Mouse (Mus musculus) left cerebral cortex, adult 2 months (tissue): ENCODE measurements at regions not wholly inside any gene's neighbourhood (a gene's known extent, or its start where the extent isn't known, plus 50 kb on each side); places are given as distances from the start of the nearest gene placed in this dataset.

Experiments used
- DNase-seq, 2 experiments: peaks; one replicate each; pipeline ENCODE4 v3.0.0; 2021 to 2022; ENCODE audit warnings: low spot score in 2 of 2, mixed read lengths in 1 of 2; ENCODE audit errors: extremely low spot score in 1 of 2
- H3K27ac ChIP-seq: fragments of 200-600 bp; 2 replicates; pipeline ENCODE4 v1.8.1; 2022
- H3K4me3 ChIP-seq: fragments of 200-600 bp; 2 replicates; pipeline ENCODE4 v1.8.1; 2022
- CTCF ChIP-seq: fragments of 200-600 bp; IDR thresholded peaks from 2 replicates; pipeline ENCODE4 v1.8.1; 2022; ENCODE audit warnings: antibody characterized with exemption, mild to moderate bottlenecking, moderate library complexity
- intact Hi-C: fragments of 180-260 bp; cut with DNase I; formaldehyde crosslinking; loops from one replicate; pipeline ENCODE4 v1.15.1; 2025
- microRNA-seq, 2 experiments: library from miRNA; unstranded; fragments of <30 nt; microRNA quantifications; one replicate each; pipeline ENCODE4 v1.2.0; 2021

- DNase-seq = no peak
- intact Hi-C loops = no loop called here
- Histone ChIP-seq H3K27ac (no peak overlapping the region), H3K4me3 (no peak overlapping the region)
- TF ChIP-seq CTCF = no peak
These were observed 52.5 kb upstream of the Gm9747 start for GRCm38 (mm10) chr1:82180427-82180826.

Small RNAs in the stretch of these regions (microRNA-seq; reads per million reads assigned to microRNA genes)
- 0 reads per million in 2 experiments for gene Mir6344
